ENCODE assay signal across 13 mouse cellular contexts in genomic region chr11:30672719-30673118, GRCm38 (mm10). TPM values are rescaled to one million over a fixed set of nuclear protein-coding genes. Genes with fewer than 3 reads are reported as not detected.
DNase-seq lines count a peak whose midpoint lies in the region; ATAC-seq and TF ChIP-seq lines count a peak whose summit lies in the region.
"Had no signal": no experiment of that assay in that cellular context is flagged by ENCODE, and none has a peak within 500 bp of the region (broad histone marks: within the 10 kb centered on the region; RNA-seq: fewer than 3 reads in every experiment).

No protein-coding gene starts in this region.

- no peaks in the 10 kb centered on the region for H3K36me3 ChIP-seq in forebrain, postnatal 0 days (ENCODE audit: insufficient read depth)
- H3K36me3 ChIP-seq in forebrain, embryonic 15.5 days: no peaks in the 10 kb centered on the region
- no peaks in the 10 kb centered on the region for H3K36me3 ChIP-seq in lung, embryonic 14.5 days (ENCODE audit: insufficient read depth)
- H3K36me3 ChIP-seq in myocyte (ENCODE audit: control insufficient read depth, insufficient read depth): no peaks in the 10 kb centered on the region
- H3K36me3 ChIP-seq in intestine, postnatal 0 days (ENCODE audit: control insufficient read depth, insufficient read depth): no peaks in the 10 kb centered on the region
- H3K36me3 ChIP-seq: forebrain, embryonic 12.5 days had no signal

- H3K9ac ChIP-seq in forebrain, postnatal 0 days: no peak overlapping the region
- no peak overlapping the region for H3K9ac ChIP-seq in forebrain, embryonic 15.5 days (replicated peaks)
- H3K9ac ChIP-seq in lung, embryonic 14.5 days: no peak overlapping the region
- no peak overlapping the region for H3K9ac ChIP-seq in intestine, postnatal 0 days (ENCODE audit: low read depth, low read length)
- H3K9ac ChIP-seq: forebrain, embryonic 12.5 days; liver, postnatal 0 days had no signal

- intact Hi-C loops in gastrocnemius, adult 2 months (cut with DNase I): loop anchor here (10.0 kb wide), 1 partner anchor 942 kb away; no protein-coding TSS in a partner anchor

- 13% methylated on average over 1 of the region's 1 CpGs for whole genome bisulfite sequencing in forebrain, postnatal 0 days
- 23% methylated on average over 1 of the region's 1 CpGs for WGBS in forebrain, embryonic 15.5 days
- 38% methylated on average over 1 of the region's 1 CpGs for WGBS in lung, embryonic 14.5 days
- WGBS in intestine, postnatal 0 days: 35% methylated on average over 1 of the region's 1 CpGs

- DNase-seq in forebrain, postnatal 0 days: no peak
- DNase-seq in lung, embryonic 14.5 days: peak; percentile 9
- no peak for DNase-seq in lung, postnatal 4 days
- DNase-seq in gastrocnemius, adult 2 months: peak; percentile 74
- DNase-seq: embryo, embryonic 11 days; kidney, adult 18-20 months; liver, postnatal 0 days; thymus, postnatal 4 days had no signal

- H3K4me2 ChIP-seq in forebrain, postnatal 0 days (ENCODE audit: low read depth): no peak overlapping the region
- H3K4me2 ChIP-seq in forebrain, embryonic 15.5 days (replicated peaks): no peak overlapping the region
- H3K4me2 ChIP-seq in lung, embryonic 14.5 days: no peak overlapping the region
- peak overlapping the region; percentile 44 for H3K4me2 ChIP-seq in myocyte (ENCODE audit: low read depth)
- no peak overlapping the region for H3K4me2 ChIP-seq in intestine, postnatal 0 days (replicated peaks; ENCODE audit: low read depth)
- H3K4me2 ChIP-seq: forebrain, embryonic 12.5 days had no signal

- no peaks in the 10 kb centered on the region for H3K79me2 ChIP-seq in myocyte (ENCODE audit: control insufficient read depth, insufficient read depth)

- no peak overlapping the region for H3K4me3 ChIP-seq in forebrain, postnatal 0 days (ENCODE audit: low read depth, low read length)
- no peak overlapping the region for H3K4me3 ChIP-seq in forebrain, embryonic 15.5 days
- no peak overlapping the region for H3K4me3 ChIP-seq in lung, embryonic 14.5 days (ENCODE audit: low read depth, low read length)
- H3K4me3 ChIP-seq in gastrocnemius, adult 2 months: no peak overlapping the region
- H3K4me3 ChIP-seq in myocyte: no peak overlapping the region
- no peak overlapping the region for H3K4me3 ChIP-seq in intestine, postnatal 0 days (ENCODE audit: low read depth, low read length)
- H3K4me3 ChIP-seq: forebrain, embryonic 12.5 days had no signal

- no peaks in the 10 kb centered on the region for H3K9me3 ChIP-seq in forebrain, postnatal 0 days (ENCODE audit: low read length)
- no peaks in the 10 kb centered on the region for H3K9me3 ChIP-seq in forebrain, embryonic 15.5 days
- no peaks in the 10 kb centered on the region for H3K9me3 ChIP-seq in lung, embryonic 14.5 days (ENCODE audit: low read depth, low read length)
- H3K9me3 ChIP-seq in intestine, postnatal 0 days (ENCODE audit: control insufficient read depth): no peaks in the 10 kb centered on the region
- H3K9me3 ChIP-seq: forebrain, embryonic 12.5 days had no signal

- TF ChIP-seq CTCF in forebrain, postnatal 0 days (IDR thresholded peaks at IDR 0.05; ENCODE audit: low read depth): no peak
- no peak for TF ChIP-seq CTCF in lung, embryonic 14.5 days (IDR thresholded peaks at IDR 0.05; ENCODE audit: low read depth)
- TF ChIP-seq CTCF in gastrocnemius, adult 2 months (IDR thresholded peaks at IDR 0.05): no peak
- TF ChIP-seq CTCF in intestine, postnatal 0 days (IDR thresholded peaks at IDR 0.05; ENCODE audit: low read depth): no peak

- peak; percentile 53 for ATAC-seq in forebrain, postnatal 0 days
- ATAC-seq in forebrain, embryonic 15.5 days (replicated peaks): no peak
- no peak for ATAC-seq in lung, embryonic 14.5 days (ENCODE audit: insufficient read depth)
- ATAC-seq in intestine, postnatal 0 days: no peak
- no peak for ATAC-seq in cerebellum, adult (ENCODE audit: insufficient number of reproducible peaks, low FRiP score, low TSS enrichment)
- ATAC-seq: liver, postnatal 0 days had no signal

- H3K4me1 ChIP-seq in forebrain, postnatal 0 days (ENCODE audit: insufficient read depth): no peaks in the 10 kb centered on the region
- no peaks in the 10 kb centered on the region for H3K4me1 ChIP-seq in forebrain, embryonic 15.5 days
- no peaks in the 10 kb centered on the region for H3K4me1 ChIP-seq in lung, embryonic 14.5 days (ENCODE audit: insufficient read depth)
- H3K4me1 ChIP-seq in intestine, postnatal 0 days (replicated peaks; ENCODE audit: control insufficient read depth, insufficient read depth, low read length): no peaks in the 10 kb centered on the region
- H3K4me1 ChIP-seq: forebrain, embryonic 12.5 days had no signal

- H3K27ac ChIP-seq in forebrain, postnatal 0 days (ENCODE audit: low read depth, low read length): no peak overlapping the region
- H3K27ac ChIP-seq in forebrain, embryonic 15.5 days (replicated peaks): no peak overlapping the region
- no peak overlapping the region for H3K27ac ChIP-seq in lung, embryonic 14.5 days (ENCODE audit: low read depth)
- H3K27ac ChIP-seq in gastrocnemius, adult 2 months: peak overlapping the region; percentile 58
- no peak overlapping the region for H3K27ac ChIP-seq in intestine, postnatal 0 days (ENCODE audit: low read depth, low read length)
- H3K27ac ChIP-seq: forebrain, embryonic 12.5 days had no signal

- H3ac ChIP-seq in myocyte (ENCODE audit: control insufficient read depth, insufficient read length): no peak overlapping the region

- H3K27me3 ChIP-seq in forebrain, postnatal 0 days (ENCODE audit: insufficient read depth, low read length): no peaks in the 10 kb centered on the region
- H3K27me3 ChIP-seq in forebrain, embryonic 15.5 days: no peaks in the 10 kb centered on the region
- H3K27me3 ChIP-seq in lung, embryonic 14.5 days (ENCODE audit: insufficient read depth, low read length): no peaks in the 10 kb centered on the region
- H3K27me3 ChIP-seq in myocyte (ENCODE audit: control insufficient read depth, insufficient read depth, insufficient read length): no peaks in the 10 kb centered on the region
- H3K27me3 ChIP-seq in intestine, postnatal 0 days (replicated peaks; ENCODE audit: control insufficient read depth, insufficient read depth, low read length): no peaks in the 10 kb centered on the region
- H3K27me3 ChIP-seq: forebrain, embryonic 12.5 days had no signal

- no peak for TF ChIP-seq POLR2A in myocyte (IDR thresholded peaks at IDR 0.05; ENCODE audit: insufficient read length, low read depth)

TF ChIP-seq in myocyte, 11 proteins besides CTCF, POLR2A, EP300 and RAD21:
- TF ChIP-seq E2F4 (IDR thresholded peaks at IDR 0.05; ENCODE audit: insufficient read depth) (no peak), TCF3 (IDR thresholded peaks at IDR 0.05; ENCODE audit: insufficient read length, low read depth) (no peak), MYOD1 (IDR thresholded peaks at IDR 0.05; ENCODE audit: control insufficient read depth in 1 of 3, insufficient read length in 2 of 3, low read depth in 2 of 3) (peak; percentile 17 to 63 (median 30)), MAX (IDR thresholded peaks at IDR 0.05; ENCODE audit: low read depth) (no peak), CEBPB (IDR thresholded peaks at IDR 0.05; ENCODE audit: insufficient read depth, poor library complexity, severe bottlenecking) (no peak), SRF (IDR thresholded peaks at IDR 0.05; ENCODE audit: control insufficient read depth, insufficient read length, low read depth) (no peak), TCF12 (IDR thresholded peaks at IDR 0.05; ENCODE audit: insufficient read depth, poor library complexity, severe bottlenecking) (peak; percentile 38), REST (IDR thresholded peaks at IDR 0.05; ENCODE audit: insufficient read depth, insufficient read length) (no peak), MYOG (IDR thresholded peaks at IDR 0.05; ENCODE audit: control insufficient read depth in 1 of 3, insufficient read depth in 1 of 3, insufficient read length in 2 of 3, low read depth in 2 of 3) (peak in 2 of 3 experiments; percentile 62 to 64), USF1 (IDR thresholded peaks at IDR 0.05; ENCODE audit: low read depth) (no peak), POLR2AphosphoS2 (IDR thresholded peaks at IDR 0.05; ENCODE audit: insufficient read length, low read depth) (no peak)

RNA-seq across cellular contexts. Expression of gene Acyp2, which starts 23.3 kb away (rescaled TPM):
- 14.0 and 16.6 TPM in 2 replicates for total RNA-seq in forebrain, postnatal 0 days (2014; rRNA removed)
- 25.0 and 28.4 TPM in 2 replicates for polyA plus RNA-seq in forebrain, postnatal 0 days (2015; fragmentation: Nextera tagmentation; extraction: Ambion mirVana)
- 9.1 and 10.0 TPM in 2 replicates for polyA plus RNA-seq in forebrain, embryonic 15.5 days (2015; fragmentation: Nextera tagmentation; extraction: Ambion mirVana)
- polyA plus RNA-seq in lung, embryonic 14.5 days (2014; fragmentation: Nextera tagmentation; extraction: Ambion mirVana): 28.3 and 29.9 TPM in 2 replicates
- 100 to 1,000 TPM; 119 to 146 TPM for total RNA-seq in gastrocnemius, adult 2 months (2021)
- 7.5 TPM for polyA plus RNA-seq in myocyte (2012; fragmentation: generic; extraction: Trizol)
- 15.5 and 17.3 TPM in 2 replicates for polyA plus RNA-seq in intestine, postnatal 0 days (2015; fragmentation: Nextera tagmentation; extraction: Ambion mirVana)

Comparison
In these comparisons a context has a peak if more than half of its experiments do, and no peak if none do; other contexts are left out.
1. DNase-seq: peak in lung, embryonic 14.5 days (single experiment) and gastrocnemius, adult 2 months (single experiment); none in forebrain, postnatal 0 days (single experiment) and lung, postnatal 4 days (0 of 2).